Mouse (Mus musculus): ENCODE data around the gene Gm20388. TPM values are rescaled to one million over a fixed set of nuclear protein-coding genes. Genes with fewer than 3 reads are reported as not detected.

The Gm20388 gene
- polyA plus RNA-seq, 1 experiment from 2014 or later = 7.4 TPM

- ATAC-seq (ENCODE audit: insufficient read depth, low FRiP score) = peak; percentile 43; the same call in 1 of the 2 replicates
- peaks cover 45% of the 10 kb centered on the region for H3K4me1 ChIP-seq (ENCODE audit: control insufficient read depth, insufficient read depth, low read length)
- no peaks in the 10 kb centered on the region for H3K9me3 ChIP-seq (replicated peaks; ENCODE audit: control insufficient read depth, low read length)
- WGBS = under 1% methylated on average over 30 of the region's 30 CpGs
- no peaks in the 10 kb centered on the region for H3K27me3 ChIP-seq (ENCODE audit: control insufficient read depth, insufficient read depth, low read length)
- H3K27ac ChIP-seq (ENCODE audit: low read length) = peak overlapping the region; percentile 93
- H3K4me2 ChIP-seq (ENCODE audit: low read depth, low read length) = peak overlapping the region; percentile 93
- H3K9ac ChIP-seq (ENCODE audit: low read length) = peak overlapping the region; percentile 91
- peak overlapping the region; percentile 79 for H3K4me3 ChIP-seq (replicated peaks; ENCODE audit: low read length)
- no peaks in the 10 kb centered on the region for H3K36me3 ChIP-seq (ENCODE audit: control insufficient read depth, insufficient read depth, low read length)
Observed at GRCm38 (mm10) chr8:119911258-119911962, 769 bp downstream of the Gm20388 start.

- no peaks in the 10 kb centered on the region for H3K36me3 ChIP-seq (ENCODE audit: control insufficient read depth, insufficient read depth, low read length)
- peak overlapping the region; percentile 93 for H3K4me2 ChIP-seq (ENCODE audit: low read depth, low read length)
- no peaks in the 10 kb centered on the region for H3K27me3 ChIP-seq (ENCODE audit: control insufficient read depth, insufficient read depth, low read length)
- H3K27ac ChIP-seq (ENCODE audit: low read length) = peak overlapping the region; percentile 17; the same call in 1 of the 2 replicates
- peak overlapping the region; percentile 91 for H3K9ac ChIP-seq (ENCODE audit: low read length)
- no peak for ATAC-seq (ENCODE audit: insufficient read depth, low FRiP score)
- peak overlapping the region; percentile 79 for H3K4me3 ChIP-seq (replicated peaks; ENCODE audit: low read length)
- peaks cover 56% of the 10 kb centered on the region for H3K4me1 ChIP-seq (ENCODE audit: control insufficient read depth, insufficient read depth, low read length)
- no peaks in the 10 kb centered on the region for H3K9me3 ChIP-seq (replicated peaks; ENCODE audit: control insufficient read depth, low read length)
- WGBS = 41% methylated on average over 6 of the region's 6 CpGs
Observed at GRCm38 (mm10) chr8:119912643-119913042, 2.0 kb downstream of the Gm20388 start.

GRCm38 (mm10) chr8:119913181-119913580 lies 2.5 kb downstream of the Gm20388 start:
- no peak for ATAC-seq (ENCODE audit: insufficient read depth, low FRiP score)
- Histone ChIP-seq H3K9me3 (replicated peaks; ENCODE audit: control insufficient read depth, low read length) (no peaks in the 10 kb centered on the region), H3K36me3 (ENCODE audit: control insufficient read depth, insufficient read depth, low read length) (no peaks in the 10 kb centered on the region), H3K27me3 (ENCODE audit: control insufficient read depth, insufficient read depth, low read length) (no peaks in the 10 kb centered on the region), H3K27ac (ENCODE audit: low read length) (peak overlapping the region; percentile 17; the same call in 1 of the 2 replicates), H3K9ac (ENCODE audit: low read length) (0 out of 2 replicates have a peak overlapping the region, but pooled peaks have one; percentile 22), H3K4me1 (ENCODE audit: control insufficient read depth, insufficient read depth, low read length) (peaks cover 57% of the 10 kb centered on the region), H3K4me3 (replicated peaks; ENCODE audit: low read length) (0 out of 2 replicates have a peak overlapping the region, but pooled peaks have one; percentile 2), H3K4me2 (ENCODE audit: low read depth, low read length) (peak overlapping the region; percentile 93; the same call in 1 of the 2 replicates)
- whole genome bisulfite sequencing = 56% methylated on average over 3 of the region's 3 CpGs

- no peak overlapping the region for H3K27ac ChIP-seq (ENCODE audit: low read length)
- no peak overlapping the region; the same call in 1 of the 2 replicates for H3K4me2 ChIP-seq (ENCODE audit: low read depth, low read length)
- no peaks in the 10 kb centered on the region for H3K27me3 ChIP-seq (ENCODE audit: control insufficient read depth, insufficient read depth, low read length)
- ATAC-seq (ENCODE audit: insufficient read depth, low FRiP score) = no peak
- H3K36me3 ChIP-seq (ENCODE audit: control insufficient read depth, insufficient read depth, low read length) = no peaks in the 10 kb centered on the region
- no peak overlapping the region for H3K4me3 ChIP-seq (replicated peaks; ENCODE audit: low read length)
- H3K9ac ChIP-seq (ENCODE audit: low read length) = no peak overlapping the region
- H3K9me3 ChIP-seq (replicated peaks; ENCODE audit: control insufficient read depth, low read length) = no peaks in the 10 kb centered on the region
- peaks cover 57% of the 10 kb centered on the region for H3K4me1 ChIP-seq (ENCODE audit: control insufficient read depth, insufficient read depth, low read length)
- WGBS = 35% methylated on average over 2 of the region's 2 CpGs
Observed at GRCm38 (mm10) chr8:119914161-119914560, 3.5 kb downstream of the Gm20388 start.

GRCm38 (mm10) chr8:119915298-119915697 lies 4.7 kb downstream of the Gm20388 start:
- WGBS = 83% methylated on average over 4 of the region's 4 CpGs
- H3K27ac ChIP-seq (ENCODE audit: low read length) = no peak overlapping the region
- H3K9me3 ChIP-seq (replicated peaks; ENCODE audit: control insufficient read depth, low read length) = no peaks in the 10 kb centered on the region
- H3K4me2 ChIP-seq (ENCODE audit: low read depth, low read length) = no peak overlapping the region
- H3K4me3 ChIP-seq (replicated peaks; ENCODE audit: low read length) = no peak overlapping the region
- H3K36me3 ChIP-seq (ENCODE audit: control insufficient read depth, insufficient read depth, low read length) = no peaks in the 10 kb centered on the region
- H3K9ac ChIP-seq (ENCODE audit: low read length) = no peak overlapping the region
- ATAC-seq (ENCODE audit: insufficient read depth, low FRiP score) = no peak
- peaks cover 53% of the 10 kb centered on the region for H3K4me1 ChIP-seq (ENCODE audit: control insufficient read depth, insufficient read depth, low read length)
- no peaks in the 10 kb centered on the region for H3K27me3 ChIP-seq (ENCODE audit: control insufficient read depth, insufficient read depth, low read length)

- Histone ChIP-seq H3K27ac (ENCODE audit: low read length) (no peak overlapping the region), H3K4me1 (ENCODE audit: control insufficient read depth, insufficient read depth, low read length) (peaks cover 61% of the 10 kb centered on the region), H3K4me2 (ENCODE audit: low read depth, low read length) (no peak overlapping the region), H3K4me3 (replicated peaks; ENCODE audit: low read length) (no peak overlapping the region), H3K9me3 (replicated peaks; ENCODE audit: control insufficient read depth, low read length) (no peaks in the 10 kb centered on the region), H3K27me3 (ENCODE audit: control insufficient read depth, insufficient read depth, low read length) (no peaks in the 10 kb centered on the region), H3K9ac (ENCODE audit: low read length) (peak overlapping the region; percentile 6; the same call in 1 of the 2 replicates), H3K36me3 (ENCODE audit: control insufficient read depth, insufficient read depth, low read length) (no peaks in the 10 kb centered on the region)
- ATAC-seq (ENCODE audit: insufficient read depth, low FRiP score) = no peak; the same call in 1 of the 2 replicates
- WGBS = 59% methylated on average over 16 of the region's 16 CpGs
Observed at GRCm38 (mm10) chr8:119916237-119916892, 5.7 kb downstream of the Gm20388 start.

- H3K36me3 ChIP-seq (ENCODE audit: control insufficient read depth, insufficient read depth, low read length) = no peaks in the 10 kb centered on the region
- no peak overlapping the region for H3K4me2 ChIP-seq (ENCODE audit: low read depth, low read length)
- no peaks in the 10 kb centered on the region for H3K27me3 ChIP-seq (ENCODE audit: control insufficient read depth, insufficient read depth, low read length)
- no peaks in the 10 kb centered on the region for H3K9me3 ChIP-seq (replicated peaks; ENCODE audit: control insufficient read depth, low read length)
- H3K4me1 ChIP-seq (ENCODE audit: control insufficient read depth, insufficient read depth, low read length) = peaks cover 56% of the 10 kb centered on the region
- H3K9ac ChIP-seq (ENCODE audit: low read length) = 0 out of 2 replicates have a peak overlapping the region, but pooled peaks have one; percentile 11
- WGBS = 78% methylated on average over 3 of the region's 3 CpGs
- no peak for ATAC-seq (ENCODE audit: insufficient read depth, low FRiP score)
- H3K4me3 ChIP-seq (replicated peaks; ENCODE audit: low read length) = no peak overlapping the region
- no peak overlapping the region for H3K27ac ChIP-seq (ENCODE audit: low read length)
Observed at GRCm38 (mm10) chr8:119917415-119917814, 6.8 kb downstream of the Gm20388 start.

GRCm38 (mm10) chr8:119918155-119918567 lies 7.5 kb downstream of the Gm20388 start:
- WGBS = 61% methylated on average over 1 of the region's 1 CpGs

GRCm38 (mm10) chr8:119923259-119923658 lies 12.6 kb downstream of the Gm20388 start:
- H3K9ac ChIP-seq (ENCODE audit: low read length) = no peak overlapping the region
- no peak for ATAC-seq (ENCODE audit: insufficient read depth, low FRiP score)
- H3K4me1 ChIP-seq (ENCODE audit: control insufficient read depth, insufficient read depth, low read length) = peaks cover 15% of the 10 kb centered on the region; the same call in 1 of the 2 replicates
- no peaks in the 10 kb centered on the region for H3K9me3 ChIP-seq (replicated peaks; ENCODE audit: control insufficient read depth, low read length)
- no peaks in the 10 kb centered on the region for H3K36me3 ChIP-seq (ENCODE audit: control insufficient read depth, insufficient read depth, low read length)
- no peak overlapping the region for H3K4me3 ChIP-seq (replicated peaks; ENCODE audit: low read length)
- no peaks in the 10 kb centered on the region for H3K27me3 ChIP-seq (ENCODE audit: control insufficient read depth, insufficient read depth, low read length)
- 90% methylated on average over 5 of the region's 5 CpGs for WGBS
- H3K27ac ChIP-seq (ENCODE audit: low read length) = no peak overlapping the region
- no peak overlapping the region for H3K4me2 ChIP-seq (ENCODE audit: low read depth, low read length)

More at GRCm38 (mm10) chr8:119918155-119918567, 7.5 kb downstream of the Gm20388 start:
- ATAC-seq (ENCODE audit: insufficient read depth, low FRiP score) = peak; percentile 64; the same call in 1 of the 2 replicates
- peaks cover 48% of the 10 kb centered on the region for H3K4me1 ChIP-seq (ENCODE audit: control insufficient read depth, insufficient read depth, low read length)
- H3K27ac ChIP-seq (ENCODE audit: low read length) = no peak overlapping the region
- H3K4me2 ChIP-seq (ENCODE audit: low read depth, low read length) = no peak overlapping the region
- no peak overlapping the region for H3K4me3 ChIP-seq (replicated peaks; ENCODE audit: low read length)
- no peaks in the 10 kb centered on the region for H3K36me3 ChIP-seq (ENCODE audit: control insufficient read depth, insufficient read depth, low read length)
- no peaks in the 10 kb centered on the region for H3K27me3 ChIP-seq (ENCODE audit: control insufficient read depth, insufficient read depth, low read length)
- no peaks in the 10 kb centered on the region for H3K9me3 ChIP-seq (replicated peaks; ENCODE audit: control insufficient read depth, low read length)
- H3K9ac ChIP-seq (ENCODE audit: low read length) = no peak overlapping the region
